Mouse (Mus musculus): ENCODE results near the gene Gramd1c. TPM values are rescaled to one million over a fixed set of nuclear protein-coding genes. Genes with fewer than 3 reads are reported as not detected.
A peak's percentile ranks its signal among the peaks of the same experiment; 100 is the strongest.

Gene Gramd1c
- total RNA-seq, 2 experiments from 2014 or later = 0.30 to 0.69 TPM

DNA sequence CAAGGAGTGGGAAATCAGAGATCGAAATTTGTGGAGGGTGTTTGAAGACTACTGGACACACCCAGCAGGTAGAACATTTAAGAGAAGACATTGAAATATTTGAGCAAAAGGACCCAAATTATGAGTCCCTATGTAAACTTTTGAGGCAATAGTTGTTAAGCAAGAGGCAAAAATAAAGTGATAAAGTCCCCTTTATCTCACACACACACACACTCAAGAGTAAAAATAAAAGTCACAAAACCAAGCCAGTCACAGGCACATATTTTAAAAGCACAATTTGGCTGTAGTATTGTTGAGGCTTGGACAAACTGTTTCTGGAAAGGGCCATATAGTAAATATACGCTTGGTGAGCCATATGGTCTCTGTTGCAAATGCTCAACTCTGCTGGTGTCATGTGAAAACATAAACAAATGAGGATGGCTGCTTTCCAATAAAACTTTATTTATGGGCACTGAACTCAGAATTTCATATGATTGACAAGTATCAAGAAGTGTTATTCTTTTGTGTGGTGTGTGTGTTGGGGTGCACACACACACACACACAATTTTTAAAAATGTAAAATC is 44.1 kb downstream of the Gramd1c start:
- DNase-seq = no peak

DNA sequence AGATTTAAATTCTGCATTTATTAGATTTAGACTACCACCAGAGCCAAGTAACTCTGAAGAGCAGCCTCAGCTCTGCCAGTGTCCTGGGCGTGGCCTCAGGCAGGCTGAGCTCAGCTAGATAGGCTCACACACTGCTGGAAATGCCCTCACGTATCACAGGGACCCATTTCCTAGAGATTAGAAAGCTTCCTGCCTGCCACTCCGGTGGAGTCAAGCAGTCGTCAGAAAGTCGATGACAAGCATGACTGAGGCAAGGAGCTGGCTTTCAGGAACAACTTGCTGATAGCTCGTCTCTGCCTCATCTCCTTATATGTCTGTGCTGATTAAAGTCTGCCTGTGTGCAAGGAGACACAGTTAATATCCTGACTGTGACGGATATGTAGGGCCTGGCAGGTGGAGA is 44.8 kb downstream of the Gramd1c start:
- no peak for DNase-seq

DNA sequence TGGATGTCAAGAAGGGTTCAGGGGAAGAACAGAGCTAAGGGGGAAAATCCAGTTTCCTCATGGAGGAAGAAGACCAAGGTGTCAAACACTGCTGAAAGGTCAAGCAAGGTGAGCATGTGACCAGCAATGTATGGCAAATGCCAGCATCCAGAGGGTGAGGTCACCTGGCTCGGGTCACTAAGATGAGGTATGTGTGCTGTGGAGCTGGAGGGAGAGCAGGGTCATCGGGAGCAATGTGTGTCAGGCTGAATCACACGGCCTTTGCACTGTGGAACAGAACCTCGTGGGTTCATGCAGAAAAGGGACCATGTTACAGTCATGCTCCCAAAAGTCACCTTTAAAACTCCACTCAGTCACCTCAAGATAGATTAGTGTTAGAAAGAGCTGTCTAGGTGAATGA is 45.4 kb downstream of the Gramd1c start:
- no peak for DNase-seq

DNA sequence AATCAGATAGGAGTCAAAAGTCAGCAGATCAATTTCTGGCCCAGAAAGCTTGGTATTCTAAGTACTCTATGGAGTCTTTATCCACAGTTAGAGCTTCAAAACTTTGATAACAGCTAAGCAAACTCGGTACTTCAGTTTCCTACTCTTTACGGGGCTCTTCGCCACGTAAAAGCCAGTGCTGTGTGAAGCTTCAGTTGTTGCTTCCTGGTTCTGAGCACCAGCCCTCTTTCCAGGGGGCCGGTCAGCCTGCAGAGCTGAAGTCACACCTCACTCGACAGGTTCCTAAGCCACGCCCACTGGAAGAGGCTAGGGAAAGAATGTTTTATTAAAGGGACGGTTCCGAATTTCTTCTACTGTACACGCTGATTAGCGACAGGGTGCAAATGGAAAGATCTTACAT is 47.0 kb downstream of the Gramd1c start:
- DNase-seq = peak; percentile 18

DNA sequence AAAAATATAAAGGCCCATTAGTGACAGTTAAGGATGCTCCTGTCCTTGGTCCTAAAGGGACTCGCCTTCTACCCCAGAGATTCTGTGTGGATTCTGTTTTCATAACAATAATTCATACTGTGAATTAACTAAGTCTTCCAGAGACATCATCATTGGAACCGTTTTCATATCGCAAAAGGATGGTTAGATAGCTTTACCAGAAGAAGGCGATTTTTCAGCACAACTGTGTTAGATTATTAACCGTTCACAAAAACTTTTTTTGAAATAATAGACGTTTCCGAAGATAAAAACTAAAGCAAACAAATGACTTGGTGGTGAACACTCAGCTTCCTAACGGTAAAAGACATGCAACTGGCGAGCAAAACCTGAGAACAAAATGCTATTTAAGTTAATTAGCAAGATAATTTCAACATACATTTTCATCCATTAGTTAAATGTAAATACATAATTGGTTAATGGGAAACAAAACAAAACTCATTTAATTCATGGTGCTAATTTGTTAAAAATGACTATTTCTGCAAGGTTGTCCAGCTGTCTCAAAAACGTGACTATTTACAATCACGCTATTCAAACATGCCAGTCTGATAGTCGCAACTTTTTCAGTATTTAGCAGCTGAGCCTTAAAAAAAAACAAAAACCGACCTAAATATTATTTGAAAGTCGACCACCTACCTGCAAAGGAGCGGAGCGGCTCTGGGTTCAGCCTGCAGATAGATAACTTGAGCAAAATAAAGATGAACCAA is 47.6 kb downstream of the Gramd1c start:
- DNase-seq = no peak

DNA sequence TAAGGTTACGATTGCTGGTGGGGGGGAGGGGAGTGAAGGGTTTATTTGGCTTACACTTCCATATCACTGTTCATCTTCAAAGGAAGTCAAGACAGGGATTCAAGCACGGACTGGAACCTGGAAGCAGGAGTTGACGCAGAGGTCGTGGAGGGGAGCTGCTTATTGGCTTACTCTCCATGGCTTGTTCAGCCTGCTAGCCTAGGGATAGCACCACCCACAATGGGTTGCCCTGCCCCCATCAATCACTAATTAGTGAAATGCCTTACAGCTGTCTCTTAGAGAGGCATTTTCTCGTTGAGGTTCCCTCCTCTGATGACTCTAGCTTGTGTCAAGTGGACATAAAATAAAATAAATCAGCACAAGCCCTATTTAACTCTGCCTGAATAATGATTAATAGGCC is 52.1 kb downstream of the Gramd1c start:
- no peak for DNase-seq

DNA sequence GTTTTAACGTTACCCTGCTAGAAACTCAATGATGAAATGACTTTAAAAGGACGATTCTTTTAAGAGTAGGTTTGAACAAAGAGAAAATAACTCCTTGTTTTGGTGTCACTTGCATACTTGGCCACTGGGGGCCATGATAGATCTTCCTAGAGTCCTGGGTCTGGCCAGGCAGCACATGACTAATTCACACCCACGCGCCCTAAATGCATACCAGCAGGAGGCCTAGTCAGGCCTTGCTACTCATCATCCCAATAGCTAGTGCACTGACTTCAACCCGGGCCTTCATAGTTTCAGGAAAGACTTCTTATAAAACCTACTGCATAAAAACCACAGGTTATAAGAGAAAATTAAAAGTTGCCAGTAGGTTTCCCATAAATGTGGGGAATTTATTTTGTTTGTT is 61.1 kb downstream of the Gramd1c start:
- DNase-seq = no peak

DNA sequence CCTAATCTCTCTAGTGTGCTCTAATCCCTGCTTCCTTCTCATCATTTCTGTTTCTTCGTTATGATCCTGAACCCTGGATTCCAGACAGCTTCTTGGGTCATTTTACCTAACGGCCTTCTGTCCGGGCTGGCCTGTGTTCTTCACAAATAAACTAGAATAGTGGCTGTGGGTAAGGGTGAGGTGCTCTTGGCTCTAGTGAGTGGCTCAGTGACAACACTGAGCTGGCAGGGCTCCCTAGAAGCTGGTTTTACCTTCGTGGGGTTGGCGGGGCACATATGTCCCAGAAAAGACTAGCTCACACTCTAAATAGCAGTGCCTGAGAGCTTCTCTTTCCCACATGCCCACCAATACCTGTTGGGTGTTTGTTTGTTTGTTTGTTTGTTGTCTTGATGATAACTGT is 63.6 kb downstream of the Gramd1c start:
- DNase-seq = no peak

DNA sequence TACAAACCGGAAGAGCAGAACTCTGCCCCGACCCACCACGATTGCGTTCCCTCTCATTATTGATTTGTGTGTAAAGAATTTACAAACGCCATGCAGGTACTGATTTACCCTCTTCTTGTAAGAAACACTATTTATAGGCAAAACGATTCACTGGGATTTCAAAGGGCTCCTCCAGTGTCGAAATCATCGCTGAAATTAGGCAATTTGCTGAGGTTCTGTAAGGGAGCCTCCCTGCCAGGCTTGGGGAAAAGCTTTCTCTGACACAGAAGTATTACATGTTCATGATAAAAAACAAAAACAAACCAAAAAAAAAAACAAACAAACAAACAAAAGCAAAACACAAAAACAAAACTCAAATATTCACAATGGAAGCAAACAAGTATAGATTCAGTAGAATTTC is 64.0 kb downstream of the Gramd1c start:
- DNase-seq = no peak

DNA sequence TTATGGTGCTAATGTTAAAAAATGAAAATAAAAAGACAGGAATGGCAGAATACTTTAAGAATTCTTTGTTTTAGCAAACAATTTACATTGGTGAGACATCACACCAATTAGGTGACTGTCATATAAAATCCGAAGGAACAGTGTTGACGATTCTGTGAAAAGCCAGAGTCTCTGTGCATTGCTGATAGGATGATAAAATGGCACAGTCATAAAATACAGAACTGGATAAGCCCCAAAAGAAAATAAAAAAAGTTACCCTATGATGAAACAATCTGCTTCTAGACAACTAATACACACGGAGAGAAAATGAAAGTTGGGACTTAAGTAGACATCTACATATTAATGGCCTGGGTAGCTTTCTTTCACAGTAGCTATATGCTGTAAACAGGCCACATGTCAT is 68.5 kb downstream of the Gramd1c start:
- no peak for DNase-seq

DNA sequence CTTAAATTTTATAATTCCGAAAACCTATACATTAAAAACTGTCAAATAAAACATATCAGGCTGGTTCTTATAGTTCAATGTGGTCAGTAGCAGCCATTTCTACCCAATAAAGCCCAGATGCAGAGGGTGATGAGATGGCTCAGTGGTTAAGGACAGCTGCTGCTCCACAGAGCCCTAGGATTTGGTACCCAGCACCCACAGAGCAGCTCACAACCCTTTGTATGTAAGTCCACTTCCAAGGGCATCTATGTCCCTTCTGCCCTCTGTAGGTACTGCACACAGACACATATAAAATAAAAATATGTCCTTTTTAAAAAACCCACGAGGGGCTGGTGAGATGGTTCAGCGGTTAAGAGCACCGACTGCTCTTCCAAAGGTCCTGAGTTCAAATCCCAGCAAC is 76.8 kb downstream of the Gramd1c start:
- no peak for DNase-seq

DNA sequence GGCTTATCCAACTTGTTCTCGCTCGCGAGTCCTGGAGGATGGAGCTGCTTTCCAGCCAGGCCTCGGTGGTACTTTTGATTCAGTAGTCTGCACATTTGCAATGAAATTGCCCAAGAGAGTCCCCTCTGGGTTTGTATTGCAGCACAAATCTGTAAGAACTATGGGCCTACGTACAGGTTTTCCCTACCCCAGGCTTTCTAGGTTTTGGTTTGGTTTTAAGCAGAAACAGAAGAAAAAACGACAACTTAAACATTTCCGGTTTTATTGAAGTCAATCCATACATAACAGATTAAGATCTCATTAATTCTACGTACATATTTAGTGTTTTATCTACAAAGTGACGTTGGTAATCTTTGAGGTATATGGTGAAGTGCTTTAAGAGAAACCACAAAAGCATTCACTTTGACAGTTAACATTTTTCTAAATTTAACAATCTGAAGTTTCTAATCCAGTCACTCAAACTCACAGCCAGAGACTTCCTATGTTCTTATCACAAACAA is 83.0 kb downstream of the Gramd1c start:
- peak in 1 of 2 experiments; percentile 25 for DNase-seq

DNA sequence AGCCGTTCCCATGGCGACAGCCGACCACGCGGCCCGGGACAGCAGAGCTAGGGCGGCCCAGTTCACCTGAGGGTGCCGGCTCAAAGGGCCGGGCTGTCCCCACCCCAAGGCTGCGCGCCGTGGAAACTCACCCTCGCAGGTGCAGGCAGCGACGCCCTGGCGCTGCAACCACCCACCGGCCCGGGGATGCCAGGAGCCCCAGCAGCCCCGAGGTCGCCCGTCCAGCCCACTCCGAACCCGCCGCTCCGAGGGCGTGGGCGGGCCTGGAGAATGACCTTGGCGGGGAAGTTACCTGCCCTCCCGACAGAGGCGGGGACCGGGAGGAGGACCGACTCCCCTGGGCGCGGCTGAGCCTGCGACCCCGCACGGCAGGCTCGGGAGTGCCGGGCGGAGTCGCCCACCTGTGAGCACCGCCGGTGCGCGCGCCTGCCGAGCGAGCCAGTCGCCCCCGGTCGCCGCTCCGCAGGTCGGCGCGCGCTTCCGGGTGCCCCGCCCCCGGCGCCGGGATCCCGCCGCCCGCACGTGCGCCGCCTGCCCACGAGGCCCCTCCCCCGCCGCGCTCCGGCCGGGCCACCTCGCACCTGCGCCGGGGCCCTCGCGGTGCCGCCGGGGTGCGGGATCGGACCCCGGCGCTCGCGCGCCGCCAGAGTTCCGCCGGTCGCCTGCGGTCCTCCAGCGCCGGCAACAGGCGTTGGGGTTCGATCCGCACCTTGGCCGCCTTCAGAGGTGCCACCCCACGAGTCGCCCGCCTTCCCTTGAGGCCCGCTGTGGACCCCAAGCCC is 83.6 kb downstream of the Gramd1c start, which contains the start of gene Zdhhc23:
Gene Zdhhc23, minus strand, starts transcription at position 464 of the 782 bp plus-strand sequence.
- DNase-seq = peak; percentile 9 to 25

DNA sequence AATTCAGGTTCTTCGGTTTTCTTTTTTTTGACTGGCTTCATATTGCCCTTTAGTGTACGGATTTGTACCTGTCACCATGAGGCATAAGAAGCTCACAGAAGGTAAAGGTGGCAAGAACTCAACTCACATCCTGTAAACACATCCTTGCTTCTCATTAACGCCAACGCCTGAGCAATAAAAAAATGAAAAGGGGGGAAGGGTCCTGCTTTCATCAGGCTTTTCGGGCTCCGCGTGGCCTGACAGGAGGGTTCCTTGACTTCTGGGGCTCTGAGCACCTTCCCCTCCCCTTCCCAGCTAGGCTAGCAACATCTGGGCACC is 84.2 kb downstream of the Gramd1c start:
- no peak for DNase-seq

DNA sequence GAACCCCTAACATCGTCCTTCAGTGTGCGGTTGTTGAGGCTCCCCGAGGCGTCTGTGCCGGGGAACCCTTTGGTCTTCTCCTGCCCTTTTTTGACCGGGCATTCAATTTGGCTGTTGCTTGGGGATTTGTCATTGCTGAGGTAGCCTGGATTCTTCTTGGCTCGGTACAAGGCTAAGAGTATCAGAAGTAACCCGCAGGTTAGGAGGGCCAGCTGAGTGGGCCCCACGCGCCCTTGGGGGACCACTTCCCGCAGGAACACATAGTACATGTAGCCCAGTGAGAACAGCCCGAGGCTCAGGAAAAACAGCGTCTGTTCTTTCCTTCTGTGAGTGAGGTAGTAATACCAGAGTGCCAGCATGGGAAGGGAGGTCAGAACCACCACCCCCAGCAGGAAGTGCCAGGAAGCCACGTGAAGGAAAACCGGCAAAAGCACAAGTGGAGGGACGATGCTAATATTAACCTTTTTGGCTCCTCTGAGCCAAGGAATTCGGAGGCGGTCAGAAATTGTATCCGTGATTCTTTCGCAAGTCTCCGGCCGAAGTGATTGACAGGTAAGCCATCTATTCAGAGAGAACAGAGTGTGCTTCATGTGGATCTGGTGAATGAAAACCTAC is 89.4 kb downstream of the Gramd1c start:
- no peak for DNase-seq

DNA sequence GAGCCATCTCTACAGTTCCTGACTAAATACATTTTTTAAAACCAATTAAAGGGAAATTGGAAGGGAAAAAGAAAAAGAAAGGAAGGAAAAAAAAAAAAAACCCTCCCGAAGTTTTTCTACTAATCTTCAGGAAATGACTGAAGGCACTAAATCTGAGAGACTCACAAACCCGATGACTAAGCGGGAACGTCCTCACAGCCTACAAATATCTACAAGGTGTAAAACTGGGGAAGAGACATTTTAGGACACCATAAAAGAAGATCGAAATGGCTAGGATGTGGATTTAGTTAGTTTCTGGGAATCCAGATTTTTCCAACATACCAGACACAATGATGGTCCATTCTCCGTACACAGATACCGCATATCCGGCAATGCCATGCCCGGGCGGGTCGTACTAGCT is 90.0 kb downstream of the Gramd1c start:
- DNase-seq = no peak

DNA sequence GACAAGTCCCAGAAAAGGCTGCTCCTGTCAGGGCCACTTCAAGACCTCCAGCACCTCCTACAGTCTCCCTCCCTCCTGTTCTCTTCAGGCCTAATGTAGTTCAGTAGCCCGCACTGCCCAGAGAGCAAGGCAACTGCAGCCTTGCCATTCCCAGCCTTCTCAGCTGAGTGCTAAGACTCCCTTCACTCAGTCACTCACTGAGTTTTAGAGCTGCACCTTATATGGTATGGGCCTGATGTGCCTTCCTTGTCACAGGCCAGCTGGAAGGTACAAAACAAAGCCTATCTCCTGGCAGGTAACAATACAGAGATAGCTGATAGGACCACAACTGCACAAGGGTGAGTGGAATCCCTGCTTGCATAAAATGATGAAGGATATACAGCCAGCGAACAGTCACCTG is 90.8 kb downstream of the Gramd1c start:
- no peak for DNase-seq

DNA sequence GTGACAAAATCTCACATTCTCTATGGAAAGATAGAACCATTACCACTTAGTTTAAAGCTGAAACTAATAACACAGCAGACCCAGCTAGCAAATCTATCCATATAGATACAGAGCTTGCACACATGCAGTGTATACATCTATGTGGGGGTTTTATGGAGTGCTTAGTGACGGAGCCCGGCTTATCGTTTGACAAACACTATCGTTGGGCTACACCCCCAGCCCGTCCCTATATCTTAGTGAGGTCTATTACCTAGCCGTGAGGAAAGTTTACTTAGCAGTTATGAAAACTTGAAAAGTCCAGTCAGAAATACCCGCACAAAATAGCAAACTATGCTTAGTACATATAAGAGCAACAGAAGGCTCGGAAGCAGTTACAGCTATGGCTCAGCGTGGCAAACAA is 91.4 kb downstream of the Gramd1c start:
- DNase-seq = no peak

DNA sequence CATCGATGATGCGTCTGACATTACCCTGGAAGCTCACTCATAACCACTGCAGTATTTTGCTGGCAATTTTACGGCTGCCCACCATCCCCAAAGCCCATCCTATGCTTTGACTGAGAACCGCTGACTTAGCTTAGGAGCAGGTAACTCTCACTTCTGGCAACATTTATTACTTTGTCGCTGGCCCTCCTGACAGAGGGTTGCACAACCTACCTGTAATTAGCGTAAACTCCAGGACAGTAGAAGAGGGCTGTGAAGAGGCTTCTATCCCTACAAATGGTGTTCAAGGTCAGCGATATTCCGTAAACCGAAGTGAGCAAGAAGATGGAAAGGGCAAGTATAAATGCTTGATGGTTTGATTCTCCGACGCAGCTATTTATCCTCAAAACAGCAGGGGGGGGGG is 92.0 kb downstream of the Gramd1c start:
- DNase-seq = no peak

DNA sequence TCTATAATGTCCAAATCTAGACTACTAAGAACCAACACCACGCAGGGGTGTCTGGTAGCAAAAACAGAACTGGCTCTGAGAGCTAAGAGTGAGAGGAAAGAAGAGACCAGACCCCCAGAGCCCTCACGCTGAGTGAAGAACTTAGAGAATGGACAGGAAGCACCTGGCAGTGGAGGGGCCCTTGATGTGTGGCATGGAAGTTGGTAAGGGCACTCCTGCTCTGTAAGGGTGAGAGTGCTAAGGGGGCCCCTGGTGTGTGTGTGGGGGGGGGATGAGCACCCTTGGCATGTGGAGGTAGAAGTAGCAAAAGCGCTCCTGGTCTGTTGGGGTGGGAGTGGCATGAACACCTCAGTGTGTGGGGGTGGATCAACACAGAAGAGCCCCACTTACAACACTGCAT is 92.7 kb downstream of the Gramd1c start:
- no peak for DNase-seq

DNA sequence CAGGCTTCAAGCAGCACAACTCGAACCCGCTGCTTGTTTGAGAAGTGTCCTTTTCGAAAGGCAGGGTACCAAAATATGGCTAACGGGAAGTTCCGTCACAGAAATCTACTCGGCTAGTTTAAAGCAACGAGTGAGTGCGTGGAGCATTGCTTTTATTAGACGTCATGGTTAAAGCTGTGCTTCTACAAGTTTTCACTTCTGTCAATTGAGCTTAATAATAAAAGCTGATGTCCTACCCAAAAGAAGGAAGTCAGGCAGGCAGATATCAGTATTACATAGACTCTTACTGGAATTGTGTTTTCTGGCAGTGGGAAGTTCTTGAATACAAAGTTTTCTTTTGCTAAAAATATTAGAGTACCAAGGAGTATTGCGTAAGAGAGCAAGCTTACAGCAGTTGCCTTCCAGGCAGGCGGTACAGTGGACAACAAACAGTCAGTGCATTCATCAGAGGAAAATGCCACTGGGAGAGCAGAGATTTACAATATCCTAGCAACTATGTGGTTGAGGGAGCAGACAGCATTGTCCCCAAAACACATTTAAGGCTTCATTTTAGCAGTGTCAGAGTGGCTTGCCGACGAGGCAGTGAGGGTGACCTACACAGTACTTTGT is 97.3 kb downstream of the Gramd1c start:
- DNase-seq = peak; percentile 29 to 41

DNA sequence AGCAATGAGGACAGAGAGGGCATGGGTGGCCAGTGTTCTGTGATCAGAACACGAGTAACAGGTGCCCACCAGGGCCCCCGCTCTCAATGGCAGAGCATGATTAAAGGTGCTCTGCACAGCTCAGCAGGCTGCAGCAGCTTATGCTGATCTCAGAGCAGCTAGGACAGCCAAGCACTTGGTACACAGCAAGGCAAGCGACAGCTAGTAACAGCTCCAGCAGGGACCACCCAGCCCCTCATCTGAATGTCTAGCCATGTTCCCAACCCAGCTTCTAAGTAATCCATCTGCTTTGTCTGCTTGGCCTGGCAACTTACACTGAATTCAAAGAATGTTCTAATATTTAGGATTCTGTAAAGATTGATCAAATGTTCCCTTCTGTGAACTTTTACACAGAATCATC is 99.4 kb downstream of the Gramd1c start:
- DNase-seq = no peak

DNA sequence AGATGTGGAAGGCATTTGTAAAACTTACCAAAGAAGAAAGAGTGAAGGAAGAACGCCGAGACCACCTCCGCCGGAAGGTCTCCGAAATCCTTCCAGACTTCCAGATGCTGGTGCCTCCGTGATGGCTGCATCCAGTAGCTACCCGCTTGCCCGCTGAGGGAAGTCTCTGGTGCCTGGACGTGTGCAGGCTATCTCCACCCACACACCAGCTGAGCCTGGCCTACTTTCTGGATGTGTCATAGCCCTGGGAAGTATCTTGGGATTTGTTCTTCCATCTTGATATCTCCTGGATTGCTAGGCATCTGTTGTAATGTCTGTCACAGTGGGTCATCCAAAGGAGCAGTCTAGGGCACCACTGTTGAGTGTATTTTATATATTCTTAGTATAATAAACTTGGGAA is 99.9 kb downstream of the Gramd1c start:
- DNase-seq = no peak
